Mouse (Mus musculus): ENCODE data around the gene Clybl. TPM values are rescaled to one million over a fixed set of nuclear protein-coding genes. Genes with fewer than 3 reads are reported as not detected.

Clybl gene
- polyA plus RNA-seq, 1 experiment from 2014 or later: 21.6 TPM

DNA sequence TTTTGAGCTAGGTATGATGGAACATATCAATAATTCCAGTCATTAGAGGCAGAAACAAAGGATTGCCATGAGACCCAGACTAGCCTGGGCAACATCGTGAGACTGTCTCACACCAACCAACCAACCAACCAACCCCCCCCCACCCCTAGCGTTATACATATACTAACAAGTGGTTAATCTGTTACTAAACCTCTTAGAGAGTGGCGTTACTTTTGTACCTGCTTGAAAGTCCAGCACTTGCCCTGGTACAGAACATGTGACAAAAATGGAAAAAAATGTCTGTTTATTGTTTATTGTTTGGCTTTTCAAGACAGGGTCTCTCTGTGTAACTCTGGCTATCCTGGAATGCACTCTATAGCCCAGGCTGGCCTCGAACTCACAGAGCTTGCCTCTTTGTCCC, 35.7 kb downstream of the Clybl start:
- ATAC-seq: no peak
- H3K27ac ChIP-seq (ENCODE audit: low read depth, low read length): no peak overlapping the region
- no peak overlapping the region for H3K4me3 ChIP-seq (ENCODE audit: low read length)
- H3K4me2 ChIP-seq (ENCODE audit: low read length): no peak overlapping the region
- no peak overlapping the region for H3K9ac ChIP-seq (ENCODE audit: low read depth, low read length)
- no peaks in the 10 kb centered on the region for H3K27me3 ChIP-seq (replicated peaks; ENCODE audit: control insufficient read depth, insufficient read depth, low read length)
- no peaks in the 10 kb centered on the region for H3K9me3 ChIP-seq (ENCODE audit: control insufficient read depth, low read length)
- H3K36me3 ChIP-seq (ENCODE audit: control insufficient read depth, insufficient read depth, low read length): no peaks in the 10 kb centered on the region
- 91% methylated on average over 4 of the region's 4 CpGs for WGBS
- H3K4me1 ChIP-seq (ENCODE audit: control insufficient read depth, insufficient read depth, low read depth, low read length): no peaks in the 10 kb centered on the region

DNA sequence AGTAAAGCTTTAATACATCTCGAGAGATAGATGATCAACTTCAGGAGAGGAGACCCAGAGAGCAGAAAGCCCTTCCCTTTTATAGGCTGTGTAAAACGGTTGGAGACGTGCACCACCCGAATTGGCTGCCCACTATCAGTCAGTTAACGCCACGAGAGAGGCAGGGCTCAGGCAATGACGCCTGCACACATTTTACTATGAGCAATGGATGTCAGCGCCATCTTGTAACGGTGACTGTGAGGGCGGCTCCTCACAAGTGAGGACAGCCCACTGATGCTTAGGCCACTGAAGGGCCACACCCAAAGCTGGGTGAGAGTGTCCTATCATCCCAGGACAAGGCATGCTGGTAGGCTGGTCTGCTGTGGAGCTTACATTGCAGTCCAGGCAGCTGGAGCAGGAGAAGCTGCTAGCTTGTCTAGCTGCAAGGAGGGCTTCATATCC, 41.5 kb downstream of the Clybl start:
- H3K4me2 ChIP-seq (ENCODE audit: low read length): no peak overlapping the region
- no peak overlapping the region for H3K9ac ChIP-seq (ENCODE audit: low read depth, low read length)
- 80% methylated on average over 10 of the region's 10 CpGs for WGBS
- ATAC-seq: 0 out of 2 replicates have a peak, but pooled peaks have one; percentile 7
- no peak overlapping the region for H3K4me3 ChIP-seq (ENCODE audit: low read length)
- H3K27me3 ChIP-seq (replicated peaks; ENCODE audit: control insufficient read depth, insufficient read depth, low read length): peaks cover 19% of the 10 kb centered on the region
- peaks cover 2% of the 10 kb centered on the region; the same call in 1 of the 2 replicates for H3K4me1 ChIP-seq (ENCODE audit: control insufficient read depth, insufficient read depth, low read depth, low read length)
- H3K36me3 ChIP-seq (ENCODE audit: control insufficient read depth, insufficient read depth, low read length): no peaks in the 10 kb centered on the region
- H3K9me3 ChIP-seq (ENCODE audit: control insufficient read depth, low read length): no peaks in the 10 kb centered on the region
- H3K27ac ChIP-seq (ENCODE audit: low read depth, low read length): no peak overlapping the region

- 25% methylated on average over 9 of the region's 9 CpGs for WGBS
- H3K27me3 ChIP-seq (replicated peaks; ENCODE audit: control insufficient read depth, insufficient read depth, low read length): peaks cover 19% of the 10 kb centered on the region
- peak; percentile 94 for ATAC-seq
Measured at GRCm38 (mm10) chr14:122223461-122224102, 42.1 kb downstream of the Clybl start.

GRCm38 (mm10) chr14:122224103-122224494, 42.6 kb downstream of the Clybl start:
- Histone ChIP-seq H3K27ac (ENCODE audit: low read depth, low read length) (peak overlapping the region; percentile 52; the same call in 1 of the 2 replicates), H3K4me3 (ENCODE audit: low read length) (no peak overlapping the region), H3K4me1 (ENCODE audit: control insufficient read depth, insufficient read depth, low read depth, low read length) (peaks cover 2% of the 10 kb centered on the region; the same call in 1 of the 2 replicates), H3K9ac (ENCODE audit: low read depth, low read length) (peak overlapping the region; percentile 17; the same call in 1 of the 2 replicates), H3K36me3 (ENCODE audit: control insufficient read depth, insufficient read depth, low read length) (no peaks in the 10 kb centered on the region), H3K9me3 (ENCODE audit: control insufficient read depth, low read length) (no peaks in the 10 kb centered on the region), H3K27me3 (replicated peaks; ENCODE audit: control insufficient read depth, insufficient read depth, low read length) (peaks cover 19% of the 10 kb centered on the region), H3K4me2 (ENCODE audit: low read length) (peak overlapping the region; percentile 41)
- no peak; the same call in 1 of the 2 replicates for ATAC-seq
- WGBS: 36% methylated on average over 6 of the region's 6 CpGs

More at GRCm38 (mm10) chr14:122223461-122224102, 42.1 kb downstream of the Clybl start:
- H3K4me1 ChIP-seq (ENCODE audit: control insufficient read depth, insufficient read depth, low read depth, low read length): peaks cover 2% of the 10 kb centered on the region; the same call in 1 of the 2 replicates
- no peak overlapping the region for H3K4me3 ChIP-seq (ENCODE audit: low read length)
- H3K27ac ChIP-seq (ENCODE audit: low read depth, low read length): no peak overlapping the region
- peak overlapping the region; percentile 41 for H3K4me2 ChIP-seq (ENCODE audit: low read length)
- no peaks in the 10 kb centered on the region for H3K36me3 ChIP-seq (ENCODE audit: control insufficient read depth, insufficient read depth, low read length)
- no peaks in the 10 kb centered on the region for H3K9me3 ChIP-seq (ENCODE audit: control insufficient read depth, low read length)
- H3K9ac ChIP-seq (ENCODE audit: low read depth, low read length): peak overlapping the region; percentile 17; the same call in 1 of the 2 replicates

DNA sequence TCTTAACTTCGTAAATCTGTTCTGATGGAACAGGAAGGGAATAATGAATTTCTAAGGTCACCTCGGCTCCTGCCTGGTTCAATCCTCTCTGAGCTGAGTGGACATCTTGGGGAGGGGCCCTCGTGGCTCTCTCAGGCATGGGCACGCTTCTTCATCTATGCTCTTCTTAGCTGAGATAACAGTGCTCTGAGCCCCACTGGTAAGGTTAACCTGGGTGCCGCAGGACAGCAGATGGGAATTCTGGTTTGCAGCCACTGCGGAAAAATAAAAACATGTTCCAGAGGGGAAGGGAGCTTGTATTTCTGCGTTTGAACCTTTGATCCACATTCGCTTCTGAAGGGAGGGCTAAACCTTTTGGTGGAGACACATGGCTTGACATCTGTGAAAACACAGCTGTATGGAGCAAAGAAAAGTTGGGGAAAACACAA, 43.0 kb downstream of the Clybl start:
- H3K4me3 ChIP-seq (ENCODE audit: low read length): no peak overlapping the region
- peak overlapping the region; percentile 15; the same call in 1 of the 2 replicates for H3K4me2 ChIP-seq (ENCODE audit: low read length)
- no peak for ATAC-seq
- no peak overlapping the region for H3K9ac ChIP-seq (ENCODE audit: low read depth, low read length)
- peaks cover 19% of the 10 kb centered on the region for H3K27me3 ChIP-seq (replicated peaks; ENCODE audit: control insufficient read depth, insufficient read depth, low read length)
- WGBS: 42% methylated on average over 8 of the region's 8 CpGs
- H3K36me3 ChIP-seq (ENCODE audit: control insufficient read depth, insufficient read depth, low read length): no peaks in the 10 kb centered on the region
- no peaks in the 10 kb centered on the region for H3K9me3 ChIP-seq (ENCODE audit: control insufficient read depth, low read length)
- H3K27ac ChIP-seq (ENCODE audit: low read depth, low read length): peak overlapping the region; percentile 52
- peaks cover 2% of the 10 kb centered on the region; the same call in 1 of the 2 replicates for H3K4me1 ChIP-seq (ENCODE audit: control insufficient read depth, insufficient read depth, low read depth, low read length)

- Histone ChIP-seq H3K9ac (ENCODE audit: low read depth, low read length) (0 out of 2 replicates have a peak overlapping the region, but pooled peaks have one; percentile 18), H3K27me3 (replicated peaks; ENCODE audit: control insufficient read depth, insufficient read depth, low read length) (peaks cover 30% of the 10 kb centered on the region), H3K36me3 (ENCODE audit: control insufficient read depth, insufficient read depth, low read length) (no peaks in the 10 kb centered on the region), H3K4me1 (ENCODE audit: control insufficient read depth, insufficient read depth, low read depth, low read length) (peaks cover 2% of the 10 kb centered on the region; the same call in 1 of the 2 replicates), H3K9me3 (ENCODE audit: control insufficient read depth, low read length) (no peaks in the 10 kb centered on the region), H3K4me3 (ENCODE audit: low read length) (no peak overlapping the region), H3K4me2 (ENCODE audit: low read length) (peak overlapping the region; percentile 11), H3K27ac (ENCODE audit: low read depth, low read length) (peak overlapping the region; percentile 16; the same call in 1 of the 2 replicates)
- 17% methylated on average over 7 of the region's 7 CpGs for whole genome bisulfite sequencing
- ATAC-seq: no peak
Measured at GRCm38 (mm10) chr14:122225479-122226132, 44.1 kb downstream of the Clybl start.

DNA sequence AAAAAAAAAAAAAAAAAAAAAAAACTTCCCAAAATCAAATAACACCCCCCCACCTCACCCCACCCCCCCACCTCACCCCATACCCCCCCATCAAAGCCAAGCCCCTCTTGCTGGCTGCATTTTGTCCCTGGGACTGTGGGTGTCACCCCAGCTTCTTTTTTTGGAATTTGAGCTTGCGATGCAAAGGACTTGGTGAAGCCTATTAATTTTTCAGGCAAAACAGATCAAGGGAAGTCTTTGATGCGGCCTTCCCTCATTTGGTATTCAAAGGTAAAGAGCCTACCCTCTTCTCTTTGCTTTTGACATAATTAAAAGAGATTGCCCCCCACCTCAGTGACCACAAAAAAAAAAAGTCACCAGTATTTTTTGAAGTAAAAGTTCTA, 44.6 kb downstream of the Clybl start:
- Histone ChIP-seq H3K9me3 (ENCODE audit: control insufficient read depth, low read length) (no peaks in the 10 kb centered on the region), H3K36me3 (ENCODE audit: control insufficient read depth, insufficient read depth, low read length) (no peaks in the 10 kb centered on the region), H3K4me3 (ENCODE audit: low read length) (no peak overlapping the region), H3K4me2 (ENCODE audit: low read length) (no peak overlapping the region), H3K9ac (ENCODE audit: low read depth, low read length) (no peak overlapping the region), H3K4me1 (ENCODE audit: control insufficient read depth, insufficient read depth, low read depth, low read length) (peaks cover 2% of the 10 kb centered on the region; the same call in 1 of the 2 replicates), H3K27me3 (replicated peaks; ENCODE audit: control insufficient read depth, insufficient read depth, low read length) (peaks cover 31% of the 10 kb centered on the region), H3K27ac (ENCODE audit: low read depth, low read length) (no peak overlapping the region)
- WGBS: 23% methylated on average over 2 of the region's 2 CpGs
- ATAC-seq: no peak

DNA sequence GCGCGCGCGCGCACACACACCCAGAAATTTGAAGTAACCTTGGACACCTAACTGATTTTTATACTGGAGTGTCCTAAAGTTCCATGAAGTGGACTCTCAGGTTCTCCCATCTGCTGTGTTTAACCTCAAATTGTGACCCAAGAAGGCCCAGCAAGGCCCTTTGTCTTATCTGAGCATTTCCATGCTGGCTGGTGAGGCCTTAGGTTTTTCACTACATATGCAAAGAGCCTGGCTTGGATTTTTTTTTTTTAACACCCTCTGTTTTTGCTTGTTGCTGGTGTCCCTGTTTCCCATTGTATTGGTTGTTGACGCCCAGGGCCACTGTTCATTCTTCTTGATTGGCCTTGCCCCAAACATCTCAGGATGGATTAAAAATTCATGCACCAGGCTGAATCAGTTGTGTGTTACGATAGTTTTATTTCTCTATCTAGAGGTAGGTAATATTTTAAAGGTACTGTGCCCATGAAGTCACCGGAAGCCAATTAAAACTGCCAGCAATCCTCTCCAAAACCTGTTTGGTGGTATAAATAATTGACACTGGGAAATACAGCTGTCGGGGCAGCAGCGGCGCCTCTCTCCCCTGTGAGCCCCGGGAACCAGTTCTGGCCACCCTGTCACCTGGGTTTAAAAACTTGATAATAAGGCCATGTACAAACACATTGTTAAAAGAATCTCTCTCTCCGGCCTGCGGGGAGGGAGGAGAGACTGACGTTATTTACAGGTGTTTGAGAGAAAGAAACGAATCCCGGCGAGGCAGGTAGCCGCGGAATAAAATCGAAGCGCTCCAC, 45.4 kb downstream of the Clybl start:
- peak overlapping the region; percentile 59 for H3K27ac ChIP-seq (ENCODE audit: low read depth, low read length)
- H3K36me3 ChIP-seq (ENCODE audit: control insufficient read depth, insufficient read depth, low read length): no peaks in the 10 kb centered on the region

More for the DNA sequence above, 45.4 kb downstream of the Clybl start:
- H3K4me3 ChIP-seq (ENCODE audit: low read length): no peak overlapping the region
- 35% methylated on average over 22 of the region's 22 CpGs for WGBS
- H3K9ac ChIP-seq (ENCODE audit: low read depth, low read length): no peak overlapping the region; the same call in 1 of the 2 replicates
- H3K4me1 ChIP-seq (ENCODE audit: control insufficient read depth, insufficient read depth, low read depth, low read length): peaks cover 2% of the 10 kb centered on the region; the same call in 1 of the 2 replicates
- ATAC-seq: no peak
- peaks cover 31% of the 10 kb centered on the region for H3K27me3 ChIP-seq (replicated peaks; ENCODE audit: control insufficient read depth, insufficient read depth, low read length)
- peak overlapping the region; percentile 29 for H3K4me2 ChIP-seq (ENCODE audit: low read length)
- H3K9me3 ChIP-seq (ENCODE audit: control insufficient read depth, low read length): no peaks in the 10 kb centered on the region

All from hindbrain, embryonic 16.5 days (tissue).